Mouse (Mus musculus): ENCODE data around the gene Stox1.

Stox1 gene

DNA sequence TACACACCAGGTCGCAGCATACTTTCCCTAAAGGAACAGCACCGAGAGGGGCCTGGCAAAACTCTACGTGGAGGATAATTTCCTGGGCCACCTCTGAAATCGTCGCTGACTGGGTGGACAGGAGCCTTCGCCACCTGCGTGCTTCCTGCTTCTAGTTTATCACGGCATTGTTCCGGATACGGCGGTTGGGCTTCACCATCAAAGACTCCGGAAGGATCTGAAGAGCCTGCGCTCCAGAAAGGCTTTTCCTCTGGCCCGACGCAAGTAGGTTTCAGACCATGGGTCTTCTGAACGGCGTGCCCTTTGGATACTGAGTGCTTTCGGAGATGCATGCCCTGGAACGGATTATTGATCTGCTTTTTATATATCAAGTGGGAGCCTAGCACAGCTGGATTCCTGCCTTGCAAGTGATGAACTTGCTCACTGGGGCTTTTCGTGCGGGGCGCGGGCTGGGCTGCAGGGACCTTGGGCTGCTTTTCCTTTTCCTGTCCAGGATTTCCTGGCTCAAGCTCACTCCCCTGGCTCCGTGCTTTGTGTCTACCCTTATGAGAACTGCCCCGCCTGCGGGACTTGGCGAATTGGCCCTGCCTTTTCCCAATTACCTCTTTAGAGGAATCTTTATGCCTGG lies 60.9 kb downstream of the Stox1 start:
- peak; percentile 79 for DNase-seq

DNA sequence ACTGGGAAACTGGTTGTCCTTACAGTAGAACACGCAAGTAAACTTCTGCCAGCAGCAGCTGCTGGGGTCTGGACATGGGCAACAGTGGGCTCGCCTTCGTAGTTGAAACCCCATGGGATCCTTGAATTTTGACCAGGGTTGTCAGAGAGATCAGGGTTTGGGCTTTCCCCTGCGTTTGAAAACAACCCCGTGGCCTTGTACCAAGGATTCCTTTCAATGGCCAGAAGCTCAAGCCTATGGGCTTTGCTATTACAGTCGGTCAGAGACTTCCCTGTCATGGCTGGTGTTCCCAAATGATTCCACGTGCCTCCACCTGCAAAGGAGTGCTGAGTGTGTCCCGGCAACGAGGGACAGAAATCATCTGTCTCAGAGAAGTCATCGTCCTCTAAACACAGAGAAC lies 61.8 kb downstream of the Stox1 start:
- no peak for DNase-seq

DNA sequence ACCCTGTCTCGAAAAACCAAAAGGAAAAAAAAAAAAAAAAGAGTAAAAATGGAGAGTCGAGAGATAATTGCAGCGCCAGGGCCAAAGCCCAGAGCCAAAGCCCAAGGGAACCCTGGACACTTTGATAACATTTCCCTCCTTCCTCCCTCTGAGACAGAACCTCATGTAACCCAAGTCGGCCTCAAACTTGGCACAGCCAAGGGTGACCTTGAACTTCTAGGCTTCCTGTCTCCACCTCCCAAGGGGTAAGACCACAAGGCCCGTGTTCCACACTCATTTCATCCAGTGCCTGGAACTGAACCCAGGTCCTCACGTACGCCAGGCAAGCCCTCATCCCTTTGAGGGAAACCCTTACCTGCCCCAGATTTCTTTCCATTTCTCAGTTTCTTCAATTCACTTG lies 69.2 kb downstream of the Stox1 start:
- no peak for DNase-seq

DNA sequence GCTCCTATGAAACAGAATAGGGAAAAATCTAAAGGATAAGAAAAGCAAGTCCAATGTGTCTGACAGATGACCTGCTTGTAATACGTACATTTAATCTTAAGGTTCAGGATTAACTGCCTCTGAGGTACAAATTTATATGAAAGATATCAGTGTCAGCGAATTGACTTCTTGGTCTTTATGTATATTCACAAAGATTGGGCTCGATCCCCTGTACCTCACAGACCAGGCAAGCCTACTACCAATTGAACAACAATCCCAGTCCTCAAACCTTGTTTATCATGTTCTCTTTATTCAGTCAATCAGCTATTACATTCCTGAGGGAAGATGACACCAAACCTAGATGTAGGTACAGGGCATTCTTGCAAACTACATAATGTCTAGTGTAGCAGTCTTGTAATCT lies 74.0 kb downstream of the Stox1 start:
- DNase-seq, result no peak

DNA sequence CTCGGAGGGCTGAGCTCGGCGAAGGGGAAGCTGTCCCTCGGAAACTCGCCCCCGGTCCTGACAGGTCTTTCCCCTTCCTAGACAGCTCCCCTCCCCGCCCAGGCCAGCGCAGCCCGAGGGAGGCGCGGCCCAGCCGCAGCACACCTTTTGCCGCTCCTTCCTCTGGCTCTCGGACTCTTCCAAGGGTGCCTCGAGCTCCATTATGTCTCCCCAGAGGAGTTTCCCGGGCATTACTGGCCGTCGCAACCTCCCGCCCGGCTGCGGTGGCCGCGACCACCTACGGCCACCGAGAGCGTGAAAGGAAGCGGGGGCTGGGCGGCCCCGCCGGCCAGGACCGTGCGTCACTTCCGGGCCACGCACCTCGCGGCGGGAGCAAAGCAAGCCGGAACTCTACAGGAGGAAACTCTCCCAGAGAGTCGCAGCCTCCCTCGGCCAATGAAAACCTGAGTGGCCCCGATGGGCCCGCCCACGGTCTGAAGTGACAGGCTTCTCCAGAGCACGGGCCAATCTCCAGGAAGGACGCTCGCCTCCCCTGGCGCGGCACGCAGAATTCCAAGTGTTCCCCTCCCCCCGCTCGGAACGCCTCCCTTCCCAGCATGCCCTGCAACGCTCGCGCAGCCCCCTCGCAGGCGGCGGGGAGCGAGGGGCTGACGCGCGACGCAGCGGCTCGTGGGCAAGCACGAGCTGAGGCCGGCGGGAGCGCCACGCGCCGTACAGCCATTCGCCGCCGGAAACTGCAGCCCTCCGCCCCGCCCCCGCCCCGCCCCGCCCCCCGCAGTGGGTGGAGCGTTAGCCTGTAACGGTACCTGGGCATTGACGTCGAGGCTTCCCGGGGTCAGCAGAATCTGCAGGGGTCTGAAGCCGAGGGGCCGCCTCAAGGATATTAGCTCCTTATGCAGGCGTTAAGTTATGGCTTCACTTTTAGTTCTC lies 74.8 kb downstream of the Stox1 start, which contains the start of gene Ddx50:
Gene Ddx50, minus strand, starts transcription at position 338 of the 930 bp plus-strand sequence.
- peak; percentile 100 for DNase-seq

DNA sequence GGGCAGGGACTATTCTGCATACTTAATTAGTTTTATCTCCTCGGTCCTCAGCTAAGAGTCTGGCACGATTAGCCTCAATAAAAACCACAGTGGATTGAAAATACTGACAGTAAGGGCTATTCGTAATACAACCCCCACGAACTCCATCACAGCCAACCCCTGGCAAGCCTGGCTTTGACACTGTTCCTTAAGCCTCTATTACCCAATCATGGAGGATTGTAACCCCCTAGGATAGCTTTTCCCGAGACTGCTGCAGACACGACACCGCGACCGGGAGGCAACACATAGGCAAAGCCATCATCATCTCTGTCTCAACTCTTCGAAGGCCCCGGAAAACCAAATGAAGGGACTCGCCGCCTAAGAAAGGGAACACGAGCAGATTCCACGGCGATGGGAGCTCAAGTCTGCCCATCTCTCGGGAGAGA lies 75.6 kb downstream of the Stox1 start:
- peak; percentile 40 for DNase-seq
